12 mouse cellular contexts compared by ENCODE assay signal in genomic region chr17:28255651-28256050, GRCm38 (mm10). TPM values are rescaled to one million over a fixed set of nuclear protein-coding genes. Genes with fewer than 3 reads are reported as not detected.
DNase-seq lines count a peak whose midpoint lies in the region; ATAC-seq lines count a peak whose summit lies in the region.
"Had no signal": no experiment of that assay in that cellular context is flagged by ENCODE, and none has a peak within 500 bp of the region (broad histone marks: within the 10 kb centered on the region; RNA-seq: fewer than 3 reads in every experiment).

No protein-coding gene starts in this region.

- no peak overlapping the region for H3K4me3 ChIP-seq in intestine, embryonic 16.5 days (ENCODE audit: low read length)
- no peak overlapping the region for H3K4me3 ChIP-seq in intestine, embryonic 15.5 days (replicated peaks)
- no peak overlapping the region for H3K4me3 ChIP-seq in limb, embryonic 13.5 days
- H3K4me3 ChIP-seq in stomach, embryonic 16.5 days (replicated peaks; ENCODE audit: low read length) = no peak overlapping the region

- peak overlapping the region; percentile 37 for H3K27ac ChIP-seq in intestine, embryonic 16.5 days (ENCODE audit: low read length)
- no peak overlapping the region for H3K27ac ChIP-seq in intestine, embryonic 15.5 days
- H3K27ac ChIP-seq in limb, embryonic 13.5 days = peak overlapping the region; percentile 80
- peak overlapping the region; percentile 84; the same call in 1 of the 2 replicates for H3K27ac ChIP-seq in stomach, embryonic 16.5 days (ENCODE audit: low read length)

- H3K4me1 ChIP-seq in intestine, embryonic 16.5 days (ENCODE audit: control insufficient read depth, insufficient read depth, low read length) = peaks cover 34% of the 10 kb centered on the region
- peaks cover 34% of the 10 kb centered on the region for H3K4me1 ChIP-seq in intestine, embryonic 15.5 days (replicated peaks)
- H3K4me1 ChIP-seq in limb, embryonic 13.5 days = peaks cover 50% of the 10 kb centered on the region
- peaks cover 34% of the 10 kb centered on the region for H3K4me1 ChIP-seq in stomach, embryonic 16.5 days (ENCODE audit: control insufficient read depth, insufficient read depth, low read length)

- no peak for ATAC-seq in intestine, embryonic 16.5 days
- no peak for ATAC-seq in intestine, embryonic 15.5 days
- no peak for ATAC-seq in limb, embryonic 13.5 days (ENCODE audit: low FRiP score, low read depth)
- ATAC-seq in stomach, embryonic 16.5 days (ENCODE audit: insufficient read depth, low FRiP score) = no peak
- ATAC-seq in granulocyte monocyte progenitor cell, adult 5-6 weeks (replicated peaks; ENCODE audit: poor library complexity, severe bottlenecking) = no peak
- ATAC-seq: lung, postnatal 0 days had no signal

- H3K9ac ChIP-seq in intestine, embryonic 16.5 days (ENCODE audit: low read depth, low read length) = no peak overlapping the region
- H3K9ac ChIP-seq in intestine, embryonic 15.5 days = no peak overlapping the region; the same call in 1 of the 2 replicates
- H3K9ac ChIP-seq in limb, embryonic 13.5 days = peak overlapping the region; percentile 9; the same call in 1 of the 2 replicates
- H3K9ac ChIP-seq in stomach, embryonic 16.5 days (ENCODE audit: low read length) = peak overlapping the region; percentile 46; the same call in 1 of the 2 replicates

- WGBS in intestine, embryonic 16.5 days = 40% methylated on average over 5 of the region's 5 CpGs
- WGBS in intestine, embryonic 15.5 days = 43% methylated on average over 5 of the region's 5 CpGs
- WGBS in limb, embryonic 13.5 days = 19% methylated on average over 5 of the region's 5 CpGs
- 40% methylated on average over 5 of the region's 5 CpGs for WGBS in stomach, embryonic 16.5 days

- DNase-seq in thymus, postnatal 25 days = peak; percentile 18
- no peak for DNase-seq in thymus, adult 18-20 months
- no peak for DNase-seq in cerebellum, adult 8-10 months
- DNase-seq: embryo, embryonic 11 days; kidney, adult 11 months; layer of hippocampus, postnatal 36 days had no signal

- no peak overlapping the region for H3K4me2 ChIP-seq in intestine, embryonic 16.5 days (ENCODE audit: low read depth, low read length)
- H3K4me2 ChIP-seq in intestine, embryonic 15.5 days (replicated peaks) = no peak overlapping the region
- no peak overlapping the region for H3K4me2 ChIP-seq in limb, embryonic 13.5 days (replicated peaks)
- no peak overlapping the region for H3K4me2 ChIP-seq in stomach, embryonic 16.5 days (ENCODE audit: low read depth, low read length)

- no peaks in the 10 kb centered on the region for H3K36me3 ChIP-seq in intestine, embryonic 16.5 days (ENCODE audit: control insufficient read depth, insufficient read depth, low read length)
- no peaks in the 10 kb centered on the region for H3K36me3 ChIP-seq in intestine, embryonic 15.5 days
- peaks cover 36% of the 10 kb centered on the region for H3K36me3 ChIP-seq in limb, embryonic 13.5 days
- H3K36me3 ChIP-seq in stomach, embryonic 16.5 days (ENCODE audit: control insufficient read depth, insufficient read depth, low read length) = no peaks in the 10 kb centered on the region; the same call in 1 of the 2 replicates

- H3K9me3 ChIP-seq in intestine, embryonic 16.5 days (ENCODE audit: control insufficient read depth, low read length) = no peaks in the 10 kb centered on the region; the same call in 1 of the 2 replicates
- H3K9me3 ChIP-seq in intestine, embryonic 15.5 days = no peaks in the 10 kb centered on the region
- H3K9me3 ChIP-seq in limb, embryonic 13.5 days = no peaks in the 10 kb centered on the region
- peaks cover 10% of the 10 kb centered on the region; the same call in 1 of the 2 replicates for H3K9me3 ChIP-seq in stomach, embryonic 16.5 days (replicated peaks; ENCODE audit: control insufficient read depth, low read length)

- H3K27me3 ChIP-seq in intestine, embryonic 16.5 days (replicated peaks; ENCODE audit: control insufficient read depth, insufficient read depth, low read length) = no peaks in the 10 kb centered on the region
- H3K27me3 ChIP-seq in intestine, embryonic 15.5 days (replicated peaks) = no peaks in the 10 kb centered on the region
- H3K27me3 ChIP-seq in limb, embryonic 13.5 days = no peaks in the 10 kb centered on the region
- H3K27me3 ChIP-seq in stomach, embryonic 16.5 days (ENCODE audit: control insufficient read depth, insufficient read depth, low read length) = no peaks in the 10 kb centered on the region

RNA-seq across cellular contexts. Expression of gene Ppard, which starts 23.2 kb away (rescaled TPM):
- polyA plus RNA-seq in intestine, embryonic 16.5 days (2015; fragmentation: Nextera tagmentation; extraction: Ambion mirVana) = 2.2 and 2.3 TPM in 2 replicates
- 1.8 and 1.9 TPM in 2 replicates for polyA plus RNA-seq in intestine, embryonic 15.5 days (2015; fragmentation: Nextera tagmentation; extraction: Ambion mirVana)
- 3.0 and 3.4 TPM in 2 replicates for polyA plus RNA-seq in limb, embryonic 13.5 days (2015; fragmentation: Nextera tagmentation; extraction: Ambion mirVana)
- polyA plus RNA-seq in stomach, embryonic 16.5 days (2015; fragmentation: Nextera tagmentation; extraction: Ambion mirVana) = 2.8 and 3.0 TPM in 2 replicates
- 8.4 and 8.8 TPM in 2 replicates for total RNA-seq in granulocyte monocyte progenitor cell, adult 5-6 weeks (2014; fragmentation: Nextera tagmentation)
- 0.34 and 5.6 TPM in 2 replicates for total RNA-seq in granulocyte monocyte progenitor cell, adult 5-6 weeks (2017)

RNA-seq across cellular contexts. Expression of gene Def6, which starts 48.1 kb away (rescaled TPM):
- 3.0 and 3.6 TPM in 2 replicates for polyA plus RNA-seq in intestine, embryonic 16.5 days (2015; fragmentation: Nextera tagmentation; extraction: Ambion mirVana)
- polyA plus RNA-seq in intestine, embryonic 15.5 days (2015; fragmentation: Nextera tagmentation; extraction: Ambion mirVana) = 3.4 and 4.3 TPM in 2 replicates
- 10.8 and 12.1 TPM in 2 replicates for polyA plus RNA-seq in limb, embryonic 13.5 days (2015; fragmentation: Nextera tagmentation; extraction: Ambion mirVana)
- polyA plus RNA-seq in stomach, embryonic 16.5 days (2015; fragmentation: Nextera tagmentation; extraction: Ambion mirVana) = 8.5 and 8.8 TPM in 2 replicates
- total RNA-seq in granulocyte monocyte progenitor cell, adult 5-6 weeks (2014; fragmentation: Nextera tagmentation) = 57.9 and 67.3 TPM in 2 replicates
- 108 and 142 TPM in 2 replicates for total RNA-seq in granulocyte monocyte progenitor cell, adult 5-6 weeks (2017)

RNA-seq across cellular contexts. Expression of gene Fance, which starts 57.7 kb away (rescaled TPM):
- polyA plus RNA-seq in intestine, embryonic 16.5 days (2015; fragmentation: Nextera tagmentation; extraction: Ambion mirVana) = 20.2 and 21.8 TPM in 2 replicates
- 22.7 and 29.8 TPM in 2 replicates for polyA plus RNA-seq in intestine, embryonic 15.5 days (2015; fragmentation: Nextera tagmentation; extraction: Ambion mirVana)
- 36.0 and 37.3 TPM in 2 replicates for polyA plus RNA-seq in limb, embryonic 13.5 days (2015; fragmentation: Nextera tagmentation; extraction: Ambion mirVana)
- polyA plus RNA-seq in stomach, embryonic 16.5 days (2015; fragmentation: Nextera tagmentation; extraction: Ambion mirVana) = 19.0 and 20.4 TPM in 2 replicates
- 41.7 and 47.9 TPM in 2 replicates for total RNA-seq in granulocyte monocyte progenitor cell, adult 5-6 weeks (2014; fragmentation: Nextera tagmentation)
- total RNA-seq in granulocyte monocyte progenitor cell, adult 5-6 weeks (2017) = 15.0 and 16.4 TPM in 2 replicates

Comparison
In these comparisons a context has a peak if more than half of its experiments do, and no peak if none do; other contexts are left out.
1. H3K9ac ChIP-seq: peak in limb, embryonic 13.5 days (single experiment) and stomach, embryonic 16.5 days (single experiment); none in intestine, embryonic 16.5 days (single experiment) and intestine, embryonic 15.5 days (single experiment).